Mouse (Mus musculus): ENCODE data around the gene Sub1. TPM values are rescaled to one million over a fixed set of nuclear protein-coding genes. Genes with fewer than 3 reads are reported as not detected.

The Sub1 gene
- polyA plus RNA-seq (2012; rRNA removed) = 133 and 226 TPM in 2 replicates
- 726 and 728 TPM in 2 replicates for polyA plus RNA-seq (2014; fragmentation: Nextera tagmentation; extraction: Ambion mirVana)

GRCm38 (mm10) chr15:11996883-11997282, at the start of gene Sub1:
Sub1 (minus strand) TSS chr15:11996983.
- whole genome bisulfite sequencing = 90% methylated on average over 7 of the region's 7 CpGs
- ATAC-seq (ENCODE audit: low FRiP score, low read depth) = no peak
- Histone ChIP-seq H3K9me3 (ENCODE audit: control insufficient read depth, low read length) (no peaks in the 10 kb centered on the region), H3K4me3 (replicated peaks; ENCODE audit: low read length) (peak within 1 kb of the TSS; percentile 99), H3K27ac (replicated peaks; ENCODE audit: low read depth, low read length) (peak within 1 kb of the TSS; percentile 87), H3K36me3 (ENCODE audit: control insufficient read depth, insufficient read depth, low read length) (peaks cover 16% of the 10 kb centered on the region), H3K9ac (ENCODE audit: low read depth, low read length, severe bottlenecking) (peak within 1 kb of the TSS; percentile 97), H3K4me1 (ENCODE audit: control insufficient read depth, insufficient read depth, low read length) (peaks cover 20% of the 10 kb centered on the region), H3K27me3 (ENCODE audit: control insufficient read depth, insufficient read depth, low read length) (no peaks in the 10 kb centered on the region), H3K4me2 (replicated peaks; ENCODE audit: low read depth, low read length, severe bottlenecking) (peak within 1 kb of the TSS; percentile 75)
- DNase-seq (ENCODE audit: low spot score) = no peak
- no peak for TF ChIP-seq POLR2A (IDR thresholded peaks at IDR 0.05; ENCODE audit: borderline replicate concordance, extremely low read depth, insufficient read depth, insufficient read length)

GRCm38 (mm10) chr15:12040407-12040710, 43.6 kb upstream of the Sub1 start:
- no peak overlapping the region for H3K27ac ChIP-seq (replicated peaks; ENCODE audit: low read depth, low read length)
- H3K9me3 ChIP-seq (ENCODE audit: control insufficient read depth, low read length) = no peaks in the 10 kb centered on the region
- peaks cover 9% of the 10 kb centered on the region for H3K4me1 ChIP-seq (ENCODE audit: control insufficient read depth, insufficient read depth, low read length)
- TF ChIP-seq POLR2A (IDR thresholded peaks at IDR 0.05; ENCODE audit: borderline replicate concordance, extremely low read depth, insufficient read depth, insufficient read length) = no peak
- no peaks in the 10 kb centered on the region for H3K27me3 ChIP-seq (ENCODE audit: control insufficient read depth, insufficient read depth, low read length)
- no peaks in the 10 kb centered on the region for H3K36me3 ChIP-seq (ENCODE audit: control insufficient read depth, insufficient read depth, low read length)
- ATAC-seq (ENCODE audit: low FRiP score, low read depth) (no peak), DNase-seq (ENCODE audit: low spot score) (no peak)
- no peak overlapping the region for H3K4me2 ChIP-seq (replicated peaks; ENCODE audit: low read depth, low read length, severe bottlenecking)
- no peak overlapping the region for H3K9ac ChIP-seq (ENCODE audit: low read depth, low read length, severe bottlenecking)
- 48% methylated on average over 5 of the region's 5 CpGs for WGBS
- no peak overlapping the region for H3K4me3 ChIP-seq (replicated peaks; ENCODE audit: low read length)

- TF ChIP-seq POLR2A (IDR thresholded peaks at IDR 0.05; ENCODE audit: borderline replicate concordance, extremely low read depth, insufficient read depth, insufficient read length) = no peak
- H3K9ac ChIP-seq (ENCODE audit: low read depth, low read length, severe bottlenecking) = 0 out of 2 replicates have a peak overlapping the region, but pooled peaks have one; percentile 4
- H3K27me3 ChIP-seq (ENCODE audit: control insufficient read depth, insufficient read depth, low read length) = no peaks in the 10 kb centered on the region
- H3K4me3 ChIP-seq (replicated peaks; ENCODE audit: low read length) = no peak overlapping the region
- H3K4me1 ChIP-seq (ENCODE audit: control insufficient read depth, insufficient read depth, low read length) = peaks cover 9% of the 10 kb centered on the region
- peak overlapping the region; percentile 18; the same call in 1 of the 2 replicates for H3K4me2 ChIP-seq (replicated peaks; ENCODE audit: low read depth, low read length, severe bottlenecking)
- peak; percentile 33 for DNase-seq (ENCODE audit: low spot score)
- 0 out of 2 replicates have a peak, but pooled peaks have one; percentile 41 for ATAC-seq (ENCODE audit: low FRiP score, low read depth)
- no peak overlapping the region for H3K27ac ChIP-seq (replicated peaks; ENCODE audit: low read depth, low read length)
- no peaks in the 10 kb centered on the region for H3K36me3 ChIP-seq (ENCODE audit: control insufficient read depth, insufficient read depth, low read length)
- WGBS = 47% methylated on average over 15 of the region's 15 CpGs
- H3K9me3 ChIP-seq (ENCODE audit: control insufficient read depth, low read length) = no peaks in the 10 kb centered on the region
Observed at GRCm38 (mm10) chr15:12039671-12040406, 43.1 kb upstream of the Sub1 start.

- Histone ChIP-seq H3K36me3 (ENCODE audit: control insufficient read depth, insufficient read depth, low read length) (no peaks in the 10 kb centered on the region), H3K27ac (replicated peaks; ENCODE audit: low read depth, low read length) (no peak overlapping the region), H3K4me1 (ENCODE audit: control insufficient read depth, insufficient read depth, low read length) (peaks cover 9% of the 10 kb centered on the region), H3K9me3 (ENCODE audit: control insufficient read depth, low read length) (no peaks in the 10 kb centered on the region), H3K9ac (ENCODE audit: low read depth, low read length, severe bottlenecking) (no peak overlapping the region), H3K4me2 (replicated peaks; ENCODE audit: low read depth, low read length, severe bottlenecking) (peak overlapping the region; percentile 18; the same call in 1 of the 2 replicates), H3K4me3 (replicated peaks; ENCODE audit: low read length) (no peak overlapping the region), H3K27me3 (ENCODE audit: control insufficient read depth, insufficient read depth, low read length) (no peaks in the 10 kb centered on the region)
- 64% methylated on average over 10 of the region's 10 CpGs for WGBS
- ATAC-seq (ENCODE audit: low FRiP score, low read depth) (no peak), DNase-seq (ENCODE audit: low spot score) (no peak)
- TF ChIP-seq POLR2A (IDR thresholded peaks at IDR 0.05; ENCODE audit: borderline replicate concordance, extremely low read depth, insufficient read depth, insufficient read length) = no peak
Observed at GRCm38 (mm10) chr15:12039256-12039655, 42.5 kb upstream of the Sub1 start.

- no peak overlapping the region for H3K4me3 ChIP-seq (replicated peaks; ENCODE audit: low read length)
- no peaks in the 10 kb centered on the region for H3K9me3 ChIP-seq (ENCODE audit: control insufficient read depth, low read length)
- no peak overlapping the region for H3K27ac ChIP-seq (replicated peaks; ENCODE audit: low read depth, low read length)
- TF ChIP-seq POLR2A (IDR thresholded peaks at IDR 0.05; ENCODE audit: borderline replicate concordance, extremely low read depth, insufficient read depth, insufficient read length) = no peak
- 77% methylated on average over 10 of the region's 10 CpGs for WGBS
- no peak overlapping the region for H3K9ac ChIP-seq (ENCODE audit: low read depth, low read length, severe bottlenecking)
- H3K4me1 ChIP-seq (ENCODE audit: control insufficient read depth, insufficient read depth, low read length) = peaks cover 9% of the 10 kb centered on the region
- ATAC-seq (ENCODE audit: low FRiP score, low read depth) = no peak
- H3K27me3 ChIP-seq (ENCODE audit: control insufficient read depth, insufficient read depth, low read length) = no peaks in the 10 kb centered on the region
- H3K4me2 ChIP-seq (replicated peaks; ENCODE audit: low read depth, low read length, severe bottlenecking) = no peak overlapping the region
- no peaks in the 10 kb centered on the region for H3K36me3 ChIP-seq (ENCODE audit: control insufficient read depth, insufficient read depth, low read length)
- DNase-seq (ENCODE audit: low spot score) = no peak
Observed at GRCm38 (mm10) chr15:12037866-12038625, 41.3 kb upstream of the Sub1 start.
